ENCODE assay signal across 8 mouse cellular contexts in the genomic region with DNA sequence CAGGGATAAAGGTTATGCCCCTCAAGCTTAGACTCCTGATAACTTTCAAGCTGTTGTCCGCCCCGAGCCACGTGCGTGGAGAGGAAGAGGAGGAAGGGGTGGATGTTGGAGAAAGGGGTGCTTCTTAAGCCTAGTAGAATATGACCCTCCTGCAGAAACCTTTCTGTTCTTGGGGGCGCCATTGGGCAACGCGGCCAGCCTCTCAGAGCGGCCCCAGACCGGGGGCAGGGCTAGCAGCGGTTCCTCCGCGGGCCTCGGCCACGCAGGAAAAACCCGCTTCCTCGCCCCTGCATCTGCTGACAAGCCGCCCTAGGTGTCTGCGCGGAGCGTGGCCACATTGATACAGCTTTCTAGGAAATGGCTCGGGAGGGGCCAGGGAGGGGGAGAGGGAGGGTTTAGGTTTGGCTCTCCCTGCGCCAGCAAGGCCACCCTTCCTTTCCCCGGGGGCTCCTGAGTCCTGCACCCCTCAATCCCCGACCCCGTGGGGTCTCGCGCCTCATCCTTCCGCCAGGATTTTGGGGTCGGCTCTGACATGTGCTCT. TPM values are rescaled to one million over a fixed set of nuclear protein-coding genes. Genes with fewer than 3 reads are reported as not detected.
DNase-seq lines count a peak whose midpoint lies in the region; ATAC-seq and TF ChIP-seq lines count a peak whose summit lies in the region.

No protein-coding gene starts in this region.

- H3K27ac ChIP-seq in embryonic fibroblast, embryonic 13.5 days (ENCODE audit: insufficient read depth, low read length) = peak overlapping the region; percentile 80
- H3K27ac ChIP-seq in hindbrain, embryonic 12.5 days = peak overlapping the region; percentile 81
- H3K27ac ChIP-seq in midbrain, postnatal 0 days (ENCODE audit: low read depth, low read length) = no peak overlapping the region
- peak overlapping the region; percentile 97 for H3K27ac ChIP-seq in stomach, embryonic 16.5 days (ENCODE audit: low read length)

- H3K4me1 ChIP-seq in embryonic fibroblast, embryonic 13.5 days (ENCODE audit: control insufficient read depth, insufficient read depth, low read length) = no peaks in the 10 kb centered on the region
- H3K4me1 ChIP-seq in hindbrain, embryonic 12.5 days = peaks cover 56% of the 10 kb centered on the region
- peaks cover 21% of the 10 kb centered on the region for H3K4me1 ChIP-seq in midbrain, postnatal 0 days (ENCODE audit: insufficient read depth, low read length)
- H3K4me1 ChIP-seq in stomach, embryonic 16.5 days (ENCODE audit: control insufficient read depth, insufficient read depth, low read length) = peaks cover 36% of the 10 kb centered on the region

- ATAC-seq in hindbrain, embryonic 12.5 days (ENCODE audit: low FRiP score) = peak; percentile 17
- ATAC-seq in midbrain, postnatal 0 days (ENCODE audit: low FRiP score) = peak; percentile 6; the same call in 1 of the 2 replicates
- peak; percentile 5; the same call in 1 of the 2 replicates for ATAC-seq in stomach, embryonic 16.5 days (ENCODE audit: insufficient read depth, low FRiP score)

- peak overlapping the region; percentile 54 for H3K9ac ChIP-seq in hindbrain, embryonic 12.5 days
- peak overlapping the region; percentile 33; the same call in 1 of the 2 replicates for H3K9ac ChIP-seq in midbrain, postnatal 0 days (replicated peaks; ENCODE audit: low read length, poor library complexity, severe bottlenecking)
- H3K9ac ChIP-seq in stomach, embryonic 16.5 days (ENCODE audit: low read length) = peak overlapping the region; percentile 75

- peaks cover 66% of the 10 kb centered on the region for H3K27me3 ChIP-seq in hindbrain, embryonic 12.5 days
- peaks cover 44% of the 10 kb centered on the region for H3K27me3 ChIP-seq in midbrain, postnatal 0 days (ENCODE audit: insufficient read depth, low read length)
- no peaks in the 10 kb centered on the region for H3K27me3 ChIP-seq in stomach, embryonic 16.5 days (ENCODE audit: control insufficient read depth, insufficient read depth, low read length)

- peak overlapping the region; percentile 6 for H3K4me3 ChIP-seq in embryonic fibroblast, embryonic 13.5 days (ENCODE audit: insufficient read depth, low read length)
- H3K4me3 ChIP-seq in hindbrain, embryonic 12.5 days = peak overlapping the region; percentile 60
- H3K4me3 ChIP-seq in midbrain, postnatal 0 days (ENCODE audit: low read depth, low read length) = peak overlapping the region; percentile 44
- peak overlapping the region; percentile 82 for H3K4me3 ChIP-seq in stomach, embryonic 16.5 days (replicated peaks; ENCODE audit: low read length)

- under 1% methylated on average over 29 of the region's 29 CpGs for WGBS in hindbrain, embryonic 12.5 days
- 1% methylated on average over 29 of the region's 29 CpGs for WGBS in midbrain, postnatal 0 days
- WGBS in stomach, embryonic 16.5 days = under 1% methylated on average over 29 of the region's 29 CpGs

- H3K4me2 ChIP-seq in hindbrain, embryonic 12.5 days (replicated peaks) = peak overlapping the region; percentile 89
- H3K4me2 ChIP-seq in midbrain, postnatal 0 days (ENCODE audit: low read depth, low read length, poor library complexity, severe bottlenecking) = peak overlapping the region; percentile 88
- peak overlapping the region; percentile 96 for H3K4me2 ChIP-seq in stomach, embryonic 16.5 days (ENCODE audit: low read depth, low read length)

- H3K9me3 ChIP-seq in hindbrain, embryonic 12.5 days (replicated peaks) = no peaks in the 10 kb centered on the region
- H3K9me3 ChIP-seq in midbrain, postnatal 0 days (ENCODE audit: low read length) = no peaks in the 10 kb centered on the region
- H3K9me3 ChIP-seq in stomach, embryonic 16.5 days (replicated peaks; ENCODE audit: control insufficient read depth, low read length) = no peaks in the 10 kb centered on the region

- no peaks in the 10 kb centered on the region for H3K36me3 ChIP-seq in hindbrain, embryonic 12.5 days
- H3K36me3 ChIP-seq in midbrain, postnatal 0 days (ENCODE audit: insufficient read depth, low read length) = no peaks in the 10 kb centered on the region
- 0 out of 2 replicates have a peak, but pooled peaks cover 3% of the 10 kb centered on the region for H3K36me3 ChIP-seq in stomach, embryonic 16.5 days (ENCODE audit: control insufficient read depth, insufficient read depth, low read length)

- no peak for TF ChIP-seq CTCF in embryonic fibroblast, embryonic 13.5 days (IDR thresholded peaks at IDR 0.05; ENCODE audit: borderline replicate concordance, insufficient read depth, low read length)
- TF ChIP-seq CTCF in midbrain, postnatal 0 days (IDR thresholded peaks at IDR 0.05) = peak; percentile 42

- TF ChIP-seq POLR2A in embryonic fibroblast, embryonic 13.5 days (IDR thresholded peaks at IDR 0.05; ENCODE audit: low read depth, low read length) = peak; percentile 44

- DNase-seq in CD4-positive helper T cell, adult 2 months (ENCODE audit: low read depth, low spot score) = peak; percentile 89
- peak; percentile 21 for DNase-seq in NIH3T3 (ENCODE audit: low read depth)
- DNase-seq in liver = peak; percentile 82
- peak; percentile 36 for DNase-seq in midbrain, postnatal 0 days (ENCODE audit: low spot score)
- no peak for DNase-seq in layer of hippocampus, adult 9-11 months

RNA-seq across cellular contexts. Expression of gene Ccnd2, which starts 0.4 kb away (rescaled TPM):
- 2,159 and 2,298 TPM in 2 replicates for polyA plus RNA-seq in embryonic fibroblast, embryonic 13.5 days (2011; ENCODE audit: insufficient read length, low read depth, missing spikeins)
- polyA plus RNA-seq in hindbrain, embryonic 12.5 days (2016; fragmentation: Nextera tagmentation; extraction: Ambion mirVana) = 565 and 605 TPM in 2 replicates
- 13.9 and 14.5 TPM in 2 replicates for total RNA-seq in midbrain, postnatal 0 days (2014; rRNA removed)
- 95.6 and 106 TPM in 2 replicates for polyA plus RNA-seq in midbrain, postnatal 0 days (2015; fragmentation: Nextera tagmentation; extraction: Ambion mirVana)
- 932 and 1,032 TPM in 2 replicates for polyA plus RNA-seq in stomach, embryonic 16.5 days (2015; fragmentation: Nextera tagmentation; extraction: Ambion mirVana)

RNA-seq across cellular contexts. Expression of gene Tigar, which starts 42.3 kb away (rescaled TPM):
- polyA plus RNA-seq in embryonic fibroblast, embryonic 13.5 days (2011; ENCODE audit: insufficient read length, low read depth, missing spikeins) = 8.1 and 8.6 TPM in 2 replicates
- 8.3 and 9.5 TPM in 2 replicates for polyA plus RNA-seq in hindbrain, embryonic 12.5 days (2016; fragmentation: Nextera tagmentation; extraction: Ambion mirVana)
- 6.1 and 6.7 TPM in 2 replicates for total RNA-seq in midbrain, postnatal 0 days (2014; rRNA removed)
- 4.6 and 5.0 TPM in 2 replicates for polyA plus RNA-seq in midbrain, postnatal 0 days (2015; fragmentation: Nextera tagmentation; extraction: Ambion mirVana)
- 4.6 and 5.0 TPM in 2 replicates for polyA plus RNA-seq in stomach, embryonic 16.5 days (2015; fragmentation: Nextera tagmentation; extraction: Ambion mirVana)

Comparison
In these comparisons a context has a peak if more than half of its experiments do, and no peak if none do; other contexts are left out.
1. H3K4me3 ChIP-seq: peak in every context shown above with its lines; median percentile 82 in stomach, embryonic 16.5 days; 60 in hindbrain, embryonic 12.5 days; 44 in midbrain, postnatal 0 days; 6 in embryonic fibroblast, embryonic 13.5 days.